Mouse (Mus musculus): ENCODE results near the gene Nat10. TPM values are rescaled to one million over a fixed set of nuclear protein-coding genes. Genes with fewer than 3 reads are reported as not detected.
A peak's percentile ranks its signal among the peaks of the same experiment; 100 is the strongest.

Nat10 gene
- polyA plus RNA-seq, 1 experiment from 2014 or later: 20.0 TPM

GRCm38 (mm10) chr2:103795843-103796210 lies 34.8 kb upstream of the Nat10 start:
- Histone ChIP-seq H3K27me3 (ENCODE audit: control insufficient read depth, insufficient read depth, low read depth, low read length) (no peaks in the 10 kb centered on the region), H3K9me3 (replicated peaks; ENCODE audit: control insufficient read depth, low read length, poor library complexity, severe bottlenecking) (no peaks in the 10 kb centered on the region), H3K36me3 (ENCODE audit: control insufficient read depth, insufficient read depth, low read length) (no peaks in the 10 kb centered on the region; the same call in 1 of the 2 replicates), H3K27ac (ENCODE audit: low read length) (peak overlapping the region; percentile 100), H3K4me3 (ENCODE audit: low read depth, low read length) (peak overlapping the region; percentile 99), H3K4me2 (ENCODE audit: low read length) (peak overlapping the region; percentile 75), H3K4me1 (ENCODE audit: control insufficient read depth, insufficient read depth, low read length) (peaks cover 22% of the 10 kb centered on the region), H3K9ac (ENCODE audit: low read depth, low read length) (peak overlapping the region; percentile 98)
- WGBS: under 1% methylated on average over 11 of the region's 11 CpGs
- ATAC-seq: peak; percentile 73

- no peaks in the 10 kb centered on the region for H3K27me3 ChIP-seq (ENCODE audit: control insufficient read depth, insufficient read depth, low read depth, low read length)
- ATAC-seq: no peak
- H3K27ac ChIP-seq (ENCODE audit: low read length): no peak overlapping the region
- H3K9me3 ChIP-seq (replicated peaks; ENCODE audit: control insufficient read depth, low read length, poor library complexity, severe bottlenecking): no peaks in the 10 kb centered on the region
- 97% methylated on average over 1 of the region's 1 CpGs for WGBS
- no peak overlapping the region for H3K4me3 ChIP-seq (ENCODE audit: low read depth, low read length)
- no peaks in the 10 kb centered on the region; the same call in 1 of the 2 replicates for H3K36me3 ChIP-seq (ENCODE audit: control insufficient read depth, insufficient read depth, low read length)
- no peak overlapping the region for H3K9ac ChIP-seq (ENCODE audit: low read depth, low read length)
- H3K4me1 ChIP-seq (ENCODE audit: control insufficient read depth, insufficient read depth, low read length): peaks cover 26% of the 10 kb centered on the region
- no peak overlapping the region for H3K4me2 ChIP-seq (ENCODE audit: low read length)
These were observed 30.9 kb upstream of the Nat10 start for GRCm38 (mm10) chr2:103792009-103792408.

- WGBS: 98% methylated on average over 1 of the region's 1 CpGs
These were observed 24.7 kb upstream of the Nat10 start for GRCm38 (mm10) chr2:103785735-103786134.

GRCm38 (mm10) chr2:103784621-103785020 lies 23.6 kb upstream of the Nat10 start:
- H3K36me3 ChIP-seq (ENCODE audit: control insufficient read depth, insufficient read depth, low read length): peaks cover 11% of the 10 kb centered on the region; the same call in 1 of the 2 replicates
- H3K9ac ChIP-seq (ENCODE audit: low read depth, low read length): no peak overlapping the region
- H3K4me1 ChIP-seq (ENCODE audit: control insufficient read depth, insufficient read depth, low read length): peaks cover 2% of the 10 kb centered on the region; the same call in 1 of the 2 replicates
- no peak overlapping the region for H3K4me3 ChIP-seq (ENCODE audit: low read depth, low read length)
- WGBS: 87% methylated on average over 4 of the region's 4 CpGs
- H3K4me2 ChIP-seq (ENCODE audit: low read length): no peak overlapping the region
- H3K27ac ChIP-seq (ENCODE audit: low read length): no peak overlapping the region
- H3K9me3 ChIP-seq (replicated peaks; ENCODE audit: control insufficient read depth, low read length, poor library complexity, severe bottlenecking): no peaks in the 10 kb centered on the region
- ATAC-seq: peak; percentile 42; the same call in 1 of the 2 replicates
- H3K27me3 ChIP-seq (ENCODE audit: control insufficient read depth, insufficient read depth, low read depth, low read length): no peaks in the 10 kb centered on the region

More at GRCm38 (mm10) chr2:103785735-103786134, 24.7 kb upstream of the Nat10 start:
- Histone ChIP-seq H3K27me3 (ENCODE audit: control insufficient read depth, insufficient read depth, low read depth, low read length) (no peaks in the 10 kb centered on the region), H3K36me3 (ENCODE audit: control insufficient read depth, insufficient read depth, low read length) (peaks cover 5% of the 10 kb centered on the region; the same call in 1 of the 2 replicates), H3K4me1 (ENCODE audit: control insufficient read depth, insufficient read depth, low read length) (peaks cover 10% of the 10 kb centered on the region), H3K9me3 (replicated peaks; ENCODE audit: control insufficient read depth, low read length, poor library complexity, severe bottlenecking) (no peaks in the 10 kb centered on the region), H3K4me2 (ENCODE audit: low read length) (no peak overlapping the region), H3K9ac (ENCODE audit: low read depth, low read length) (no peak overlapping the region), H3K27ac (ENCODE audit: low read length) (no peak overlapping the region), H3K4me3 (ENCODE audit: low read depth, low read length) (no peak overlapping the region)
- ATAC-seq: no peak

GRCm38 (mm10) chr2:103762492-103762891 lies 1.4 kb upstream of the Nat10 start:
- WGBS: 53% methylated on average over 1 of the region's 1 CpGs
- H3K4me3 ChIP-seq (ENCODE audit: low read depth, low read length): no peak overlapping the region
- peaks cover 10% of the 10 kb centered on the region; the same call in 1 of the 2 replicates for H3K36me3 ChIP-seq (ENCODE audit: control insufficient read depth, insufficient read depth, low read length)
- no peak overlapping the region for H3K9ac ChIP-seq (ENCODE audit: low read depth, low read length)
- H3K27ac ChIP-seq (ENCODE audit: low read length): no peak overlapping the region
- H3K4me1 ChIP-seq (ENCODE audit: control insufficient read depth, insufficient read depth, low read length): peaks cover 13% of the 10 kb centered on the region
- no peak overlapping the region for H3K4me2 ChIP-seq (ENCODE audit: low read length)
- no peaks in the 10 kb centered on the region for H3K9me3 ChIP-seq (replicated peaks; ENCODE audit: control insufficient read depth, low read length, poor library complexity, severe bottlenecking)
- H3K27me3 ChIP-seq (ENCODE audit: control insufficient read depth, insufficient read depth, low read depth, low read length): no peaks in the 10 kb centered on the region
- no peak for ATAC-seq

- Histone ChIP-seq H3K4me2 (ENCODE audit: low read length) (peak overlapping the region; percentile 93), H3K9me3 (replicated peaks; ENCODE audit: control insufficient read depth, low read length, poor library complexity, severe bottlenecking) (no peaks in the 10 kb centered on the region), H3K9ac (ENCODE audit: low read depth, low read length) (no peak overlapping the region), H3K27ac (ENCODE audit: low read length) (no peak overlapping the region), H3K4me3 (ENCODE audit: low read depth, low read length) (peak overlapping the region; percentile 62; the same call in 1 of the 2 replicates), H3K27me3 (ENCODE audit: control insufficient read depth, insufficient read depth, low read depth, low read length) (no peaks in the 10 kb centered on the region), H3K36me3 (ENCODE audit: control insufficient read depth, insufficient read depth, low read length) (peaks cover 10% of the 10 kb centered on the region; the same call in 1 of the 2 replicates), H3K4me1 (ENCODE audit: control insufficient read depth, insufficient read depth, low read length) (peaks cover 13% of the 10 kb centered on the region)
- ATAC-seq: no peak
- 38% methylated on average over 4 of the region's 4 CpGs for WGBS
These were observed 923 bp upstream of the Nat10 start for GRCm38 (mm10) chr2:103761993-103762392.

- Histone ChIP-seq H3K4me3 (ENCODE audit: low read depth, low read length) (peak overlapping the region; percentile 62), H3K27ac (ENCODE audit: low read length) (peak overlapping the region; percentile 65), H3K4me1 (ENCODE audit: control insufficient read depth, insufficient read depth, low read length) (peaks cover 13% of the 10 kb centered on the region), H3K9me3 (replicated peaks; ENCODE audit: control insufficient read depth, low read length, poor library complexity, severe bottlenecking) (no peaks in the 10 kb centered on the region), H3K9ac (ENCODE audit: low read depth, low read length) (peak overlapping the region; percentile 56), H3K27me3 (ENCODE audit: control insufficient read depth, insufficient read depth, low read depth, low read length) (no peaks in the 10 kb centered on the region), H3K4me2 (ENCODE audit: low read length) (peak overlapping the region; percentile 66), H3K36me3 (ENCODE audit: control insufficient read depth, insufficient read depth, low read length) (0 out of 2 replicates have a peak, but pooled peaks cover 3% of the 10 kb centered on the region)
- ATAC-seq: peak; percentile 37
- 0% methylated on average over 12 of the region's 12 CpGs for WGBS
These were observed 649 bp downstream of the Nat10 start for GRCm38 (mm10) chr2:103760421-103760820.

GRCm38 (mm10) chr2:103755458-103756085 lies 5.5 kb downstream of the Nat10 start:
- WGBS: 89% methylated on average over 9 of the region's 9 CpGs
- ATAC-seq: no peak
- H3K36me3 ChIP-seq (ENCODE audit: control insufficient read depth, insufficient read depth, low read length): peaks cover 23% of the 10 kb centered on the region; the same call in 1 of the 2 replicates

GRCm38 (mm10) chr2:103754614-103755013 lies 6.5 kb downstream of the Nat10 start:
- Histone ChIP-seq H3K27ac (ENCODE audit: low read length) (no peak overlapping the region), H3K4me1 (ENCODE audit: control insufficient read depth, insufficient read depth, low read length) (peaks cover 2% of the 10 kb centered on the region; the same call in 1 of the 2 replicates), H3K9me3 (replicated peaks; ENCODE audit: control insufficient read depth, low read length, poor library complexity, severe bottlenecking) (no peaks in the 10 kb centered on the region), H3K9ac (ENCODE audit: low read depth, low read length) (no peak overlapping the region), H3K4me3 (ENCODE audit: low read depth, low read length) (no peak overlapping the region), H3K36me3 (ENCODE audit: control insufficient read depth, insufficient read depth, low read length) (peaks cover 27% of the 10 kb centered on the region; the same call in 1 of the 2 replicates), H3K27me3 (ENCODE audit: control insufficient read depth, insufficient read depth, low read depth, low read length) (no peaks in the 10 kb centered on the region), H3K4me2 (ENCODE audit: low read length) (no peak overlapping the region)
- ATAC-seq: no peak
- 97% methylated on average over 3 of the region's 3 CpGs for WGBS

More at GRCm38 (mm10) chr2:103755458-103756085, 5.5 kb downstream of the Nat10 start:
- H3K27ac ChIP-seq (ENCODE audit: low read length): no peak overlapping the region
- no peak overlapping the region for H3K9ac ChIP-seq (ENCODE audit: low read depth, low read length)
- no peaks in the 10 kb centered on the region for H3K9me3 ChIP-seq (replicated peaks; ENCODE audit: control insufficient read depth, low read length, poor library complexity, severe bottlenecking)
- peaks cover 7% of the 10 kb centered on the region for H3K4me1 ChIP-seq (ENCODE audit: control insufficient read depth, insufficient read depth, low read length)
- H3K4me3 ChIP-seq (ENCODE audit: low read depth, low read length): no peak overlapping the region
- no peaks in the 10 kb centered on the region for H3K27me3 ChIP-seq (ENCODE audit: control insufficient read depth, insufficient read depth, low read depth, low read length)
- H3K4me2 ChIP-seq (ENCODE audit: low read length): no peak overlapping the region
